Mouse (Mus musculus) midbrain, embryonic 16.5 days (tissue): ENCODE results near the gene Csnk2b. TPM values are rescaled to one million over a fixed set of nuclear protein-coding genes. Genes with fewer than 3 reads are reported as not detected.

Source experiments
- ATAC-seq: fragments of 200-750 bp; cut with Nextera tagmentation; 2 replicates; pipeline ENCODE4 v1.8.0; 2017; ENCODE audit warnings: moderate TSS enrichment
- H3K27ac ChIP-seq: fragments of 300-500 bp; sonication (generic); 2 replicates; pipeline ENCODE4 v1.5.1; 2014; ENCODE audit warnings: mild to moderate bottlenecking, low read length, mixed read lengths
- H3K27me3 ChIP-seq: fragments of 300-500 bp; sonication (generic); 2 replicates; pipeline ENCODE4 v1.6.1; 2014; ENCODE audit warnings: low read depth, low read length, mixed read lengths; ENCODE audit not compliant: control insufficient read depth, insufficient read depth
- H3K36me3 ChIP-seq: fragments of 300-500 bp; sonication (generic); 2 replicates; pipeline ENCODE4 v1.6.1; 2014; ENCODE audit warnings: mild to moderate bottlenecking, low read length, moderate library complexity, mixed read lengths; ENCODE audit not compliant: control insufficient read depth, insufficient read depth
- H3K4me1 ChIP-seq: fragments of 300-500 bp; sonication (generic); 2 replicates; pipeline ENCODE4 v1.6.1; 2014; ENCODE audit warnings: mild to moderate bottlenecking, low read length, mixed read lengths; ENCODE audit not compliant: control insufficient read depth, insufficient read depth
- H3K4me2 ChIP-seq: fragments of 300-500 bp; sonication (generic); 2 replicates; pipeline ENCODE4 v1.6.1; 2014; ENCODE audit warnings: mild to moderate bottlenecking, low read length, mixed read lengths
- H3K4me3 ChIP-seq: fragments of 300-500 bp; sonication (generic); 2 replicates; pipeline ENCODE4 v1.5.1; 2014; ENCODE audit warnings: low read depth, mild to moderate bottlenecking, low read length, moderate library complexity, mixed read lengths
- H3K9ac ChIP-seq: fragments of 300-500 bp; sonication (generic); 2 replicates; pipeline ENCODE4 v1.6.1; 2014; ENCODE audit warnings: low read depth, low read length, mixed read lengths
- H3K9me3 ChIP-seq: fragments of 300-500 bp; sonication (generic); replicated peaks from 2 replicates; pipeline ENCODE4 v1.6.1; 2014; ENCODE audit warnings: mild to moderate bottlenecking, low read length, mixed read lengths; ENCODE audit not compliant: control insufficient read depth, poor library complexity, severe bottlenecking
- WGBS: fragments of 180-500 bp; shearing (Covaris S2); extraction: QIAGEN DNeasy Blood & Tissue Kit; methylation state at CpG from one replicate; pipeline ENCODE4 v1.1.7; 2014; 5-methylcytosine and 5-hydroxymethylcytosine counted together
- polyA plus RNA-seq: library from polyadenylated mRNA; unstranded; fragments of >200 nt; fragmentation: Nextera tagmentation; extraction: Ambion mirVana; gene quantifications from 2 replicates; pipeline ENCODE4 v1.2.1, GENCODE M21; 2015

Gene Csnk2b
- polyA plus RNA-seq, 1 experiment from 2014 or later: 331 TPM

DNA sequence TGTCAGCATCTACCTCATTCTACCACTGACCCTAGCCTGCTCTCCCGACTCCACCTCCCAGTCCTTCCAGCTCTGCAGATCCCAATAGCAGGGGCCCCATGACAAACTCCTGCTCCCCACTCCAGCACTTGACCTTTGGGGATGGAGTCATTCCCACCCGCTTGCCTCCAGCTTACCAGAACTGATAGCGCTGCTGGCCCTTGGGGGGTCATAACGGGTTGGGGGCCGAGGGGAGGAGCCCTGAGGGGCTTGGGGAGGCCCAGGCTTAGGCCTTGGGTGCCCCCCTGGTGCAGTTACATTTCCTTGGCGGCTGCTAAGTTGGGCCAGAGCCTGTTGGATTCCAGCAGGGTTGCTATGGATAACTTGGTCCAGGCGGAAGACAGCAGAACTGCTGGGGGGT, 32.8 kb upstream of the Csnk2b start:
- Histone ChIP-seq H3K27me3 (no peaks in the 10 kb centered on the region), H3K9ac (no peak overlapping the region), H3K4me1 (no peaks in the 10 kb centered on the region), H3K4me2 (no peak overlapping the region), H3K27ac (no peak overlapping the region), H3K4me3 (no peak overlapping the region), H3K9me3 (no peaks in the 10 kb centered on the region), H3K36me3 (peaks cover 87% of the 10 kb centered on the region)
- WGBS: 71% methylated on average over 7 of the region's 7 CpGs
- no peak for ATAC-seq

DNA sequence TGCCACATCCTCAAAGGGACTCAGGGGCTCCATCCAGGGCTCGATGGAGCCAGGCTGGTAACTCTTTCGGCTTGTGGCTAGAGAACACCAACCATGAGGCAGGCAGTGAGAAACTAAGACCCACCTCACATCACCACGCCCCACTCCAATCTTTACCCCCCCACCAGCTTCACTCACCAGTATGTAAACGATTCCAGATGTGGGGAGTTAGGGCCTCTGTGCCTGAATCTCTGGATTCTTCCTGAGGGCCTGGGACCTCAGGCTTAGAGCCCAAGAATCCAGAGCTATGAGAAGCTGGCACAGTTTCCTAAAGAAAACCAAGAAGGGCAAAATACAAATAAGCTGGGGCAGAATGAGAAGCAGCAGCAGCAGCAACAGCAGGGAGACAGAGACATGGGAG, 32.1 kb upstream of the Csnk2b start:
- no peaks in the 10 kb centered on the region for H3K4me1 ChIP-seq
- no peak overlapping the region for H3K4me2 ChIP-seq
- H3K36me3 ChIP-seq: peaks cover 86% of the 10 kb centered on the region
- H3K9ac ChIP-seq: no peak overlapping the region
- H3K27ac ChIP-seq: no peak overlapping the region
- ATAC-seq: no peak
- no peak overlapping the region for H3K4me3 ChIP-seq
- no peaks in the 10 kb centered on the region for H3K27me3 ChIP-seq
- H3K9me3 ChIP-seq: no peaks in the 10 kb centered on the region
- WGBS: 93% methylated on average over 4 of the region's 4 CpGs

DNA sequence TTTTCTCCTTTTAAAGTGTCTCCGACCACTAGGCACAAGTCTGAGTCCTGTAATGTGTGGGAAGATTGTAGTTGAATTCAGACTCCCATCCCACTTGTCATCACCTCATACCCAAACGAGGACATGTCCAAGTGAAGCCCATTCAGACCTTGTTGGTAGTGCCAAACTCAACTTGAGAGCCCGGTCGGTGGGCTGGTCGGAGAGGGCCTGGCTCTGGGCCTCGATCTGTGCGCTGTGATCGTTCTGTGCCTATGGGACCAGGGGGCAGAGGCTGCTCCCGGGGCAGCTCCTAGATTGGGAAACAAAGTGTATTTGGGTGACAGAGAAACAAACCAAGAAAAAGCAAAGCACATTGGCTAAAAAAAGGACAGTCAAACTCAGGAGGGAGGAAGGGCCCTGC, 31.2 kb upstream of the Csnk2b start:
- peaks cover 78% of the 10 kb centered on the region for H3K36me3 ChIP-seq
- H3K4me3 ChIP-seq: no peak overlapping the region
- ATAC-seq: no peak
- no peak overlapping the region for H3K9ac ChIP-seq
- 91% methylated on average over 9 of the region's 9 CpGs for WGBS
- no peak overlapping the region for H3K4me2 ChIP-seq
- no peaks in the 10 kb centered on the region for H3K9me3 ChIP-seq
- H3K4me1 ChIP-seq: no peaks in the 10 kb centered on the region
- H3K27ac ChIP-seq: no peak overlapping the region
- H3K27me3 ChIP-seq: no peaks in the 10 kb centered on the region

DNA sequence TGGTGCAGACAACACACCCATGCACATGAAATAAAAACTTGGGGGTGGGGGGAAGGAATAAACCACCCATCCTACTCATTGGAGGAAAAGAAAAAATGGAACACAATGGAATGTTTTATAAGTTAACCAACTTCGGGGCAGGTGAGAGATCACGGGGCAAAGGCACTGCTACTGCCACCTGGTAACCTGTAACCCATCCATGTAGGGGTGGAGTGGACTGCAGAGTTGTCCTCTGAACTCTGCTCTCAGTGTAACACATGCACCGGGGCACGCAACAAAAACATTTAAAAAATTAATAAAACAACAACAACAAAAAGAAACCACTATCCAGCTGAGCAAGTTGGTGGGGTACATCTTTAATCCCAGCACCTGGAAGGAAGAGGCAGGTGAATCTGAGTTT, 30.3 kb upstream of the Csnk2b start:
- H3K9ac ChIP-seq: no peak overlapping the region

DNA sequence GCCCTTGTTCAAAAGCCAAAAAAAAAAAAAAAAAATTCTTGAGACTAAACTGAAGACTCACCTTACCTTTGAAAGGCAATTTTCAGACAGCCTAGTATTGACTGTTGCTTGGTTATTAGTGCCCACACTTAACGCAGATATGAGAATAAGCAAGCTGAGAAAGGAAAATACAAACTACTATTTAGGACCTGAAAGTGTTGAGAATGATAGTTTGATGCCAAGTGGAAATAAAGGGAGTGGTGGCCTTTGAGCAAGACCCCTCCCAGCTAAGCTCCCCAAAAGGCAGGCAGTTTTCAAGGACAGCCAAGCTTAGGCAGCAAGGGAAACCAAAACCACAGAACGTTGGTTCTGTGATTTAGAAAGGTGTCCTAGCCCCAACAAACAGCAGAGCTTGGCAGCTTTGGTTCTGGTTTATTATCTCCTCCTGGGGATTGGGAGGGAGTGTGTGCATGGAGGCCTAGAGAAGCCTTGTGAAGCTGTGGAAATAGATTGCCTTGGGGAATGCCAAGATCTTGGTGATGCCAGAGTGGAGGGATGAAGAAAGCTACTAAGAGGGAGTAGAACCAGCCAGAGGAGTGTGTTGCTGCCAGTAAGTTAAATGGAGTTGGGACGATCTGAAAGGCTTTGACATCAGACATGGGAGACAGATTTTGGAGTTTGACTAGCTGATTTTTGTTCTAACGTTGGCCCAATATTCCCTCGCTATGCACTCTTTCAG, 26.2 kb upstream of the Csnk2b start:
- no peak overlapping the region for H3K27ac ChIP-seq
- ATAC-seq: no peak
- 62% methylated on average over 5 of the region's 5 CpGs for WGBS
- no peaks in the 10 kb centered on the region for H3K4me1 ChIP-seq
- H3K4me3 ChIP-seq: no peak overlapping the region
- no peak overlapping the region for H3K4me2 ChIP-seq
- H3K9me3 ChIP-seq: no peaks in the 10 kb centered on the region
- H3K9ac ChIP-seq: no peak overlapping the region
- H3K36me3 ChIP-seq: peaks cover 67% of the 10 kb centered on the region
- H3K27me3 ChIP-seq: no peaks in the 10 kb centered on the region

More for the DNA sequence above, 30.3 kb upstream of the Csnk2b start:
- 93% methylated on average over 4 of the region's 4 CpGs for WGBS
- Histone ChIP-seq H3K27ac (no peak overlapping the region), H3K4me2 (no peak overlapping the region), H3K4me3 (no peak overlapping the region), H3K27me3 (no peaks in the 10 kb centered on the region), H3K9me3 (no peaks in the 10 kb centered on the region), H3K36me3 (peaks cover 74% of the 10 kb centered on the region), H3K4me1 (no peaks in the 10 kb centered on the region)
- no peak for ATAC-seq

DNA sequence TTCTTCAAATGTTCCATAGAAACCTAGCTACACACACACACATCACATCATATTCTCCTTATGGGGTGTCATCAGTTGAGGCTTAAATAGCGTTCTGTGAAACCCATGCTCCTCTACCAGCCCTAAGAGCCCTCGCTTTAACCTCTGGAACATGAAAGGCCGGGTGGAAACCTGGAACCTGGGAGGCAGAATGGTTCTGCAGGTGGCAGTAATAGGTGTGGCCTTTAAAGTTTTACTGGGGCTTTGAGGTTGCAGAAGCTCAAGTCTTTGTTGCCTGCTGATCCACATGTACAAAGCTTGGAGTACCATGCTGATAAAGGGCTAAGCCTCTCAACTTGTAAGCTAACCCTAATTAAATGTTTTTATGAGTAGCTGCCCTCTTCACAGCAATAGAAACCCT, 25.5 kb upstream of the Csnk2b start:
- H3K27me3 ChIP-seq: no peaks in the 10 kb centered on the region
- 53% methylated on average over 3 of the region's 3 CpGs for WGBS
- H3K9ac ChIP-seq: no peak overlapping the region
- H3K4me2 ChIP-seq: no peak overlapping the region
- H3K4me3 ChIP-seq: no peak overlapping the region
- no peaks in the 10 kb centered on the region for H3K4me1 ChIP-seq
- peaks cover 67% of the 10 kb centered on the region for H3K36me3 ChIP-seq
- ATAC-seq: no peak
- H3K27ac ChIP-seq: no peak overlapping the region
- H3K9me3 ChIP-seq: no peaks in the 10 kb centered on the region

DNA sequence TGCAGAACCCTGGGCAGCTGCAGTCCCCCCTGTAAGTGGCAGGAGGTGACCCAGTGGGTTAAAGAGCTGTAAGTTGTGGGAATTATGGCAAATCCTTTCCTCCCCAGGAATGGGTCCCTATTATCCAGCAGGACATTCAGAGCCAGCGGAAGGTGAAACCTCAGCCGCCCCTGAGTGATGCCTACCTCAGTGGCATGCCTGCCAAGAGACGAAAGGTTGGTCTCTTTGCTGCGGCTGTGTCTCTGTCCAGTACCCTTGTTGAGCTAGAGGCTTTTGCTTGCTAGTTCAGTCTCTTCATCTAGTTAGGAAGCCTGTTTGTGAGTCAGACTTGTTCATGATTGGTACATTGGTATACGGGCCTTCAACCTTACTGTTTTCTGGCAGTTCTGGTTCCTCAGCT, 24.3 kb upstream of the Csnk2b start:
- 90% methylated on average over 5 of the region's 5 CpGs for WGBS
- Histone ChIP-seq H3K4me2 (no peak overlapping the region), H3K9ac (no peak overlapping the region), H3K27me3 (no peaks in the 10 kb centered on the region), H3K4me3 (no peak overlapping the region), H3K36me3 (peaks cover 75% of the 10 kb centered on the region), H3K4me1 (no peaks in the 10 kb centered on the region), H3K9me3 (no peaks in the 10 kb centered on the region), H3K27ac (no peak overlapping the region)
- ATAC-seq: no peak

DNA sequence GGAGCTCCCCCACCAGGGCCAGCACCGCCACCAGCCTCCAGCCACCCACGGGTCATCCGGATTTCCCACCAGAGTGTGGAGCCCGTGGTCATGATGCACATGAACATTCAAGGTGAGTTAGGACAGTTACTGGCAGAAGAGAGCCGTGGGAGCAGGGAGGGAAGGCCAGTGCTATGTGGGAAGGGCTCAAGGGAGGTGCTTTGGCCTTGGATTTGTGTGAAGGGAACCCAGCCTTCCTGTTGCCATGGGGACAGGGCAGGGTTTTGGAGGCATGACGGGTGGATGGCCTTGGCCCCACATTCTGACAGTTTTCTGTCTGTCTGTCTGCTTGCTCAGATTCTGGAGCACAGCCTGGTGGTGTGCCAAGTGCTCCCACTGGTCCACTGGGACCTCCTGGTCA, 20.1 kb upstream of the Csnk2b start:
- Histone ChIP-seq H3K36me3 (peaks cover 67% of the 10 kb centered on the region), H3K27me3 (no peaks in the 10 kb centered on the region), H3K4me1 (peaks cover 15% of the 10 kb centered on the region), H3K27ac (no peak overlapping the region), H3K9me3 (no peaks in the 10 kb centered on the region), H3K9ac (no peak overlapping the region), H3K4me3 (no peak overlapping the region), H3K4me2 (no peak overlapping the region)
- 88% methylated on average over 6 of the region's 6 CpGs for WGBS
- no peak for ATAC-seq

DNA sequence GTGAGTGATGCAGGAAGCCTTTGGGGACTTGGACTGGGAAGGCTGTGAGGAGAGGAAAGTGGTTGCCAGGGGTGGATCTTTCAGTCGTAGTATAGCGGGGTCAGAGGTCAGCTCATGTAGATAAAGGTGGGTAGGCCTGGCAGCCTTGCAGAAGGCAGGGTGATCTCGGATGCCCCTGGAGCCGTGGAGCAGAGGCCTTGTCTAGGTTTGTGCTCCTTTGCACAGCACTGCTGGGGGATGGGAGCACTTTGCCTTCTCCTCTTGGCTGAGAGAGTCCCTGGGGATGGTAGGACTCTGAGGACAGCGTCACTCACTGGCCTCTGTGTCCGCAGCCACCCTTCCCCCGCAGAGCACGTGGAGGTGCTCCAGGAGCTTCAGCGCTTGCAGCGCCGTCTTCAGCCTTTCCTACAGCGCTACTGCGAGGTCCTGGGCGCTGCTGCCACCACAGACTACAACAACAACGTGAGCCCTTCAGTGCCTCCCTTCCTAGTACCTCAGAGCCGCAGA, 18.7 kb upstream of the Csnk2b start:
- WGBS: 87% methylated on average over 16 of the region's 16 CpGs
- no peak for ATAC-seq
- Histone ChIP-seq H3K9ac (no peak overlapping the region), H3K27ac (no peak overlapping the region), H3K36me3 (peaks cover 59% of the 10 kb centered on the region), H3K4me2 (no peak overlapping the region), H3K4me3 (no peak overlapping the region), H3K4me1 (peaks cover 24% of the 10 kb centered on the region), H3K9me3 (no peaks in the 10 kb centered on the region), H3K27me3 (no peaks in the 10 kb centered on the region)
